Mouse (Mus musculus) frontal cortex, postnatal 25 days (tissue): ENCODE results near the gene Sgo2a.
"Not testable (repeated sequence)": the region's sequence is repeated elsewhere in the genome, so short reads cannot be mapped to it uniquely, and the experiment has no call there.

Experiments used
- DNase-seq, 2 experiments: peaks; one replicate each; pipeline ENCODE4 v3.0.0; 2022; ENCODE audit warnings: low spot score in 2 of 2

The Sgo2a gene

DNA sequence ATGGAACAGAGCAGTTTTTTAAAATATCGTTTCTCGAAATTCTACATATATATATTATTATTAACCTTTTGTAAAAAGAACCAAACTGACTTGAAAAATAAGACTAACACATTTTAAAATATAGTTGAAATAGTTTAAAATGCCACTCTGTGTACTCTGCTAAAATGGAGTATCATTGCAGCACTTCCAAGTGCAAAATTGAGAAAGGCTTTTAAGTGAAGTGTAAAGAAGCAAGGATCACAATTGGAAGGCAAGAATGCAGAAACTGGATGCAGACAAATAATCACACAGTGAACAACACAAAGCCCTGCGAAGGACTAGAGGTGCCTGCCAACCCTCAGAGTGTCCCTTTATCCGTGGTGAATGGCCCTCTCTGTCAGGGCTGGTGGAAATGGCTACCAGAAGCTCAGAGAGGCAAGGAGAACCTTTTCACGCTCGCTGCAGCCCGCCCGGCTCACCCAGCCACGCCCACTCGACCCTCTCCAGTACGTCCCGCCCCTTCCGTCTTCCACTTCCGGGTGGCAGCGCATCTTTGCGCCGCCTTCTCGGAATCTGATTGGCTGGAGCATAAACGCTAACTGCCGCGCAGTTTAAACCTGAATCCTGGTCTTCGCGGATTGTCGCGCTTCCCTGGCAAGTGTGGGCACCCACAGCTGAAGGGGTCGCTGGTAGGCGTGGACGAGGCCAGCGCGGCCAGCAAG lies at the start of gene Sgo2a:
Gene Sgo2a (plus strand): TSS at position 540 of the 701 bp plus-strand sequence.
- peak; percentile 65 to 78 for DNase-seq

DNA sequence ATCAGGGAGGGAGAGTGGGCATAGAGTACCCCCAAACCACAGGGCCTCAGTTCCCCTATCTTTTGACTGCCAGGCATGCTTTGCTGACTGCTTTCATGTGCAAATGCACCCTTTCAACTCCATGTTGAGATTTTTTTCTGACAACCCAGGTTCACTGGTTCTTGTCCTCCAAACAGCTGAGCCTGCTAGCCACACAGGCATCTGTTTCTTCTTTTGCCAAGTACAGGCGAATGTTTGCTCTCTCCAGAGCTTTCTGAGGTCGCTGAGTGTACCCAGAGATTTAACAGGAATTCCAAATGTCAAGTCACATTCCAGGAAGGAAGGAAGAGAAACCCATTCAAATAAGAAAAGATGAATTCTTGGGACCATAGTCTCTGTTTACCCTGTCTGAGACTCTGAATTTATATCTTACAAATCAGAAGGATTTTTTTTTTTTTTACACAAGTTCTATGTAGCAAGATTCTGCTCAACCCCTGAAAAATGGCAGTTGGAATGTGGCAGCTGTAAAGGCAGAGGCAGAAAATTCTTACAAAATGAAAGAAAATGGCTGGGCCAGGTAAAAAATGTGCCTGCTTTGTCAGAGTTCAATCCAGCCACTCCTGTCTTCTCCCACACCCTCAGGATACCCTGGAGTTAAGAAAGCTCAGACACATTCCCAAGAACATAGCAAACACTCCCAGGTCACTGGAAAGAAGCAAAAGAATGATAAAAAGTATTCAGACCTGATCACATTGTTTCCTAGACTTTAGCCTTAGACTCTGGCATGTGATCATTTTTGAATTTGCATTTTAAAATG lies 48.0 kb upstream of the Sgo2a start:
- DNase-seq = no peak

DNA sequence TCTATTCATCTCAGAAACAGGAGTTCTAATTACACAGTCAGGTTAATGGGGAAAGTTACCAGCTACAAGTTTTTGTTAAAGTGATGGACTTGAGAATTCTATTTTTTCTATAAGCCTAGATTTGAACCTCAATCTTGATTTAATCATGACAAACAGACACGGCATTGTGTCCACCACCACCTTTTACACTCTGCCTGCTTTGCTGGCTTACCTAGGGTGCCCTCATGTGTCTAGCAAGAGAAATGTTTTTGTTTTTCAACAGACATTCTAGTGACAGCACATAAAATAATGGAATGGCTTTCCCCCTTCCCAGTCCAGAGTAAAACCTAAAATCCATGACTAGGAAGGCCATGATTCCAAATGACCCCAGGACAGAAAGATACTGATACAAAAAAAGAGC lies 46.6 kb upstream of the Sgo2a start:
- no peak for DNase-seq

DNA sequence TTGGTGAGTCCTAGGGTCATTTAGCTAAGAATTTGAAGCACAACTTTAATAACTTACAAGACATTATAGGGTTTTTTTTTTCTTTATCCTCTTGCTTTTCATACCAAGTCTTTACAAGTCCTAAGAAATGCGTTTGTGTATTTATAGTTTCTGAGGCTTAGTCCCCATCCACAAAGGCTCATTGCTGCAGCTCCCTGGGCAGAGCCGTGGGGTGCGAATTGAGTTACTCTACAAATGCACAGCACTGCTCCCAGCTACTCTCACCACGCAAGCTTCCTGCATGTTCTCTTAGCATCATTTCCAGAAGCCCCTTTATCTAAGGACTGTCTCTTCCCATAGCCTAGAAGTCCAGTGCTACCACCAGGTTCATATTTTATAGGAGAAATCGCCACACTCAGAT lies 46.1 kb upstream of the Sgo2a start:
- DNase-seq = no peak

- no peak for DNase-seq
Observed at GRCm38 (mm10) chr1:57952509-57952908, 43.3 kb upstream of the Sgo2a start.

- no peak for DNase-seq
Observed at GRCm38 (mm10) chr1:57953586-57954375, 42.0 kb upstream of the Sgo2a start.

GRCm38 (mm10) chr1:57954376-57954765 lies 41.4 kb upstream of the Sgo2a start:
- DNase-seq = no peak

GRCm38 (mm10) chr1:57955774-57956173 lies 40.0 kb upstream of the Sgo2a start:
- no peak for DNase-seq

- DNase-seq = peak; percentile 93
Observed at GRCm38 (mm10) chr1:57969327-57970271, 26.2 kb upstream of the Sgo2a start.

- DNase-seq = no peak
Observed at GRCm38 (mm10) chr1:57971588-57971987, 24.2 kb upstream of the Sgo2a start.

GRCm38 (mm10) chr1:57976860-57977259 lies 18.9 kb upstream of the Sgo2a start:
- DNase-seq = no peak

- no peak for DNase-seq
Observed at GRCm38 (mm10) chr1:57989052-57989600, 6.6 kb upstream of the Sgo2a start.

DNA sequence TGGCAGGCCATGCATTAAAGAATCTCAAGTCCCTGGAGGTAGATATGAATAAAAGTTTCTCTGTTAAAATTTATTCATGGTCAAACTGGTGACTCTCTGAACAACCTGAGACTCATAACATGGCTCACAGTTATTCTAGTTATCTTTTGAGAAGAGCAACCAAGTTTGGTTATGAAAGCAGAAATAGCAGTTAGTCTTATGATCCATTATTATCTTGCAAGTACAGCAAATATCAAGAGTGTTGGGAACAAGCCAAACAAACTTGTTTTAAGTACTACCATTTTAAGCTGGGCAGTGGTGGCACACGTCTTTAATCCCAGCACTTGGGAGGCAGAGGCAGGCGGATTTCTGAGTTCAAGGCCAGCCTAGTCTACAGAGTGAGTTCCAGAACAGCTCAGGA lies 4.5 kb upstream of the Sgo2a start:
- DNase-seq = no peak

DNA sequence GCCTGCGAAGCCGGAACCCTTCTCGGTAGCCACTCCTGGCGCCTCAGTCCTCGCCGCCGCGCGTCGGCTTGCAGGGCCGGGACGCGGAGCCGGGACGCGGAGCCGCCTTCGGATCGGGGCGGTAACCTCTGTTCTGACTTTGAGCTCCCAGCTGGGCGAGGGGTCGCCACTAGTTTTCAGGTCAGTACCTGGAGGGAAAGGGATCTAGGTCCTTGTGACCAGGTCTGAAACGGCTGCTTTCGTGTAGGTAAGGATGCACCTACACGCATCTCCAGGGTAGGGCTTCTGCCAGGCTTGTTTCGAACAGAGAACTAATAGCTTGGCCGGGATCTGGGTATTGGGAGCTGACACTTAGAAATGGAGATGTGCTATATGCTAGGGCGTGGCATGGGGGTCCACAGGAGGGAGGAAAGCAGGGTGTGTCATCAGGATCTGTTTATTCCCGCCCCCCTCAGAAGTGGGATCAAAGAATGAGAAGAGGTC lies 403 bp downstream of the Sgo2a start:
- no peak for DNase-seq

DNA sequence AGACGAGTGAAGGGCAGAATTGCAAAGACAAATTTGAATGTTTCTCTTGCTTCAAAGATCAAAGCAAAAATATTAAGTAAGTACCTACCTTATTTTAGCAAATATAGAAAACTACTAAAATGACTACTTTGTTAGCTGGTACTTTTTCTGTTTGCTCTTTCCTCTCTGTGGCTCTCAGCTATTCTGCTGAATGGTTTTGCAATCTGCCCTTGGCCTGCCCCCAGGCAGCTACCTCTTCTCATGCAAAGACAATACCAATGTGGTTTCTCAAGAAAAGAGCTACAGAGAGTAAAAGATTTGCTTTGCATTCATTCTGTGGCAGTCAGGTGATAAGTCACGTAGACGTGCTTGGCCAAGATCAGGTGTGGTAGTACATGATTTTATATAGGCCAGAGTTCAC lies 2.4 kb downstream of the Sgo2a start:
- no peak for DNase-seq

DNA sequence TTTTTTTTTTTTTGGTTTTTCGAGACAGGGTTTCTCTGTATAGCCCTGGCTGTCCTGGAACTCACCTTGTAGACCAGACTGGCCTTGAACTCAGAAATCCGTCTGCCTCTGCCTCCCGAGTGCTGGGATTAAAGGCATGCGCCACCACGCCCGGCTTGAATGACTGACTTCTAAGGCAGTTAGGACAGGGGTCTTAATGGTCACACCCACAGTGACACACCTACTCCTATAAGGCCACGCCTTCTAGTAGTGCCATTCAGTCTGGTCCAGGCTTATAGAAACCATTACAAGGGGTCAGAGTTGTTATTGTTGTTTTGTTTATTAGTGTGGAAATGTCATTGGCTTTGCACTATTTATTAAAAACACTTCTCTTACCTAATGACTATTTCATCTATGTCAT lies 10.6 kb downstream of the Sgo2a start:
- DNase-seq = not testable (repeated sequence)

DNA sequence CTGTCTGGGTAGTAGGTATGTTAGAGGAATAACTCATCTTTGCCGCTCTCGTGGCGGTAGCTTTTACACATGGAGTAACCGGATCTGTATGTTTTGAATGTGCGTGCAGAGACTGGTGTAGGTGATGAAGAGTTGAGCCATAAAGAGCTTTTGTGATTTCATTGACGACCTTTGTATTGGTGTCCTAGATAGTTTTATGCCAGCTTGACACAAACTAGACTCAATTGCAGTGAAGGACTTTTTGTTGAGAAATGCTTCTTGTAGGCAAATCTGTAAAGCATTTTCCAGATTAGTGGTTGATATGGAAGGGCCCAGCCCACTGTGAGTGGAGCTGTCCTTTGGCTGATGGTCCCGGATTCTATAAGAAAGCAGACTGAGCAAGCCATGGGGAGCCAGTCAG lies 23.1 kb downstream of the Sgo2a start, which contains the start of gene Kctd18:
Gene Kctd18 (minus strand): TSS at position 101 of the 400 bp plus-strand sequence.
- DNase-seq = no peak

DNA sequence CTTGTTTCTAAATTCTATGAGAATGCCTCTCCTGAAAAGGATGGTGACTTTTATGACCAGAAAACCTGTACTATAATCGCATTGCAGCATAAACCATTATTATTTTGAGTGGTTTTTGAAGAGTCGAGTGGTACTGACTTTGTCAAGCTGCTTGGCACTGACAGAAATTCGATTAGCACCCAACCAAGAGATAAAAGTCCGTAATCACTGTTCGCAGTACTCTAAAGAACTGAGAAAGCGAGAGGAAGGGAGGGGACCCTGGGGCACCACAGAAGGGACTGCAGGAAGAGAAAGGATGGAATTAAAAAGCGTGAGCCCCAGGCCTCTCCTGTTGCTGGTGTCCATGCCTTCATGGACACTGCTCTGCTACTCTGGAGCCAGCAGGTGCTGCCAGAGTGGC lies 31.9 kb downstream of the Sgo2a start:
- no peak for DNase-seq

DNA sequence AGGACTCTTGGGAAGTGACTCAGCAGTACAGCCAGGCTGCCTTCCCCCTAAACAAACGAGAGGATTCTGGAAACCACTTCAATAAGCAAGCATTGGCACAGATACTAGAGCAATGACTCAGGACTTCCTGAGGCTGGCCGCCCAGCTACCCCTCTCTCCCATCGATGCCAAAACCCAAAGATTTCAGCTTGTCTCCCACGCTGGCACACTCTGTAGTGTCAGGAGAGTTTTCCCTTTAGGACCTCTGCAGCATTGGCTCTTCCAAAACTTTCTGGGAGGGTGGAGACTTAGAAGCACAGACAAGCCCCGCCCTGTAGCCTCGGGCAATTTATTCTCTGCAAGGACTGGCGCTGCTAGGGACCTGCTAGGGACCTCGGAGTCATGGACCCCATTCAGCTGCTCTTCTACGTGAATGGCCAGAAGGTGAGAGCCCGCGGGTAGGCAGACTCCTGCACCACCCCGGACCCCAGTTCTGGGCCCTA lies 33.9 kb downstream of the Sgo2a start, which contains the start of gene Aox1:
Gene Aox1 (plus strand): TSS at position 296 of the 482 bp plus-strand sequence.
- no peak for DNase-seq

DNA sequence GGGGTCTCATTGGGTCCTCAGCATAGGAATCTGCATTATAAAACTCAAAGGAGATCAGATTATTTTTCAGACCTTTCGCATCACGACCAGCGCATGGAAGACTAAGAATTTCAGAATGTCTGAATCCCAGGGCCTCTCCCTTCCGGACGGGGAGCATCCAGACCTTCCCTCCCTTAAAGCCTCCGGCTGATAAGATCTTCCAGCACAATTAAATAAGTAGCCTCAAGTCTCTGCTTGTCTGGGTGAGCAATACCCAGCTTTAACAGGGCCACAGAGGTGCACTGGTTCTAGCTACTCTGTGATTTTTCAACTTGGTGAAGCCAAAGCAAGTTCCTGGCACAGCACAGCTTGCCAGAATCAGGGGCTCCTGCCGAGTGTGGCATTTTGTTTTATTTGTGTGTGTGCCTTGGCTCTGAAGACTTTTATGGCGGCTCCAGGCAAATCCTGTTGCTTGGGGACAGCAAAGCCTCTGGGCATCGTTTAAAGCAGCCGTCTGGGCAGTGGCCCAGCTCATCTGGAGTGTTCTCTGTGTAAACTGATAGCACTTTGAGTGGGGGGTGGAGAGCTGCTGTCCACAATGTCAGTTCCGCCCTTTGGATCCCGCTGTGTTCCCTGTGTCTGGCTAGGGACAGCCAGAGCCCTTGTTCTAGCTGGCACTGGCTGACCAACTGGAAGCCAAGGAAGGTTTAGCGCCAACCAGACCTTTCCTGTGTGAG lies 34.5 kb downstream of the Sgo2a start:
- peak in 1 of 2 experiments; percentile 7 for DNase-seq
